ENCODE assay signal across 12 mouse cellular contexts in the genomic region with DNA sequence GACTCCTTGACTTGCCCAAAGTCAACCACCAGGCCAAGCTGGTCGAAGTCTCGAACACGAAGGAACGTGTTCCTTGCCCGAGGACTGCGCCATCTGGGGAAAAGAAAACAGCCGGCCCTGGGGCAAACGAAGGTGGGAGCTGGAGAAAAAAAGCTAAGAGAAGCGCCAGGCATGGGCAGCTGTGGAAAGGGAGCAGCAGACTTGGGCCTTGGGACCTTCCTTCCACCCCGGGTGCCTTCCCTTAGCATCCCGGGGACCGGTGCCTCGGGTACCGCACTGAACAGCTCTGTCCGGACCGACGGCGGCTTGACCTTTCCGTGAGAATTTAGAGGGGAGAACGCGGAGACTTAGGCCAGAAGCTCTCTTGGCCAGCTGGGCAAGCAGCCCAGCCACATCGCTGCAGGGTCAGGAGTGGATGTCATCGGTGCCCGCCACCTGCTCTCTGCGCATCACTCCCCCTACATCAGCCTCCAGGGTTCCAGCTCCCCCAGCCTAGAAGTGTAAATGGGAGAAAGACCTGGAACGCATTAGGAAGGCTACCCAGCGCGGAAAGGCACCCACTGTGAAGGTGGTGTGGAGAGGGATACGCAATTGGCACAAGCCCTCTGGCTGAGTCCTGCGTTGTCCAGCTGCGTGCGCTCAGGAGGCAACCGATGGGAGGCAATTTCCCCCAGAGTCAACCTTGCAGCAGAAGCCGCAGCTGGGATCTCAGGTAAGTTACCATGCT. TPM values are rescaled to one million over a fixed set of nuclear protein-coding genes. Genes with fewer than 3 reads are reported as not detected.
DNase-seq lines count a peak whose midpoint lies in the region; ATAC-seq and TF ChIP-seq lines count a peak whose summit lies in the region.
"Had no signal": no experiment of that assay in that cellular context is flagged by ENCODE, and none has a peak within 500 bp of the region (broad histone marks: within the 10 kb centered on the region; RNA-seq: fewer than 3 reads in every experiment).

No protein-coding gene starts in this region.

- no peak for ATAC-seq in heart, embryonic 11.5 days (replicated peaks; ENCODE audit: insufficient number of reproducible peaks, low FRiP score, low TSS enrichment)
- 0 out of 2 replicates have a peak, but pooled peaks have one; percentile 18 for ATAC-seq in stomach, embryonic 14.5 days (ENCODE audit: insufficient number of reproducible peaks, insufficient read depth, low FRiP score, low read depth)
- ATAC-seq in stomach, postnatal 0 days (ENCODE audit: low FRiP score, low TSS enrichment): no peak
- no peak for ATAC-seq in limb, embryonic 11.5 days (ENCODE audit: insufficient number of reproducible peaks, low FRiP score, low TSS enrichment, low read depth)

- no peak for DNase-seq in heart, adult 2 months
- DNase-seq in stomach, postnatal 0 days (ENCODE audit: low spot score): no peak
- peak; percentile 49 for DNase-seq in limb, embryonic 11.5 days (ENCODE audit: low spot score)
- DNase-seq in lung, postnatal 14 days: no peak
- DNase-seq in frontal cortex, adult 2 months (ENCODE audit: extremely low spot score in 1 of 2, low spot score in 1 of 2): no peak
- DNase-seq: thymus, postnatal 25 days had no signal

- no peak for TF ChIP-seq EP300 in heart, adult 2 months (IDR thresholded peaks at IDR 0.05; ENCODE audit: insufficient read depth, low read depth, low read length)
- TF ChIP-seq EP300 in stomach, postnatal 0 days (optimal IDR thresholded peaks at IDR 0.05): no peak

- no peak overlapping the region for H3K4me3 ChIP-seq in heart, embryonic 11.5 days (ENCODE audit: low read depth, low read length)
- H3K4me3 ChIP-seq in heart, adult 2 months: no peak overlapping the region
- no peak overlapping the region for H3K4me3 ChIP-seq in stomach, embryonic 14.5 days (ENCODE audit: low read depth, low read length)
- no peak overlapping the region for H3K4me3 ChIP-seq in stomach, postnatal 0 days (ENCODE audit: low read depth, low read length)
- 0 out of 2 replicates have a peak overlapping the region, but pooled peaks have one; percentile 5 for H3K4me3 ChIP-seq in limb, embryonic 11.5 days (ENCODE audit: low read depth, low read length)

- peak overlapping the region; percentile 11; the same call in 1 of the 2 replicates for H3K4me2 ChIP-seq in heart, embryonic 11.5 days
- H3K4me2 ChIP-seq in stomach, embryonic 14.5 days (replicated peaks; ENCODE audit: low read depth, low read length): no peak overlapping the region
- H3K4me2 ChIP-seq in stomach, postnatal 0 days (replicated peaks; ENCODE audit: low read depth): no peak overlapping the region
- H3K4me2 ChIP-seq in limb, embryonic 11.5 days (ENCODE audit: low read depth, severe bottlenecking): no peak overlapping the region
- H3K4me2 ChIP-seq: lung, embryonic 14.5 days had no signal

- 4% methylated on average over 34 of the region's 34 CpGs for WGBS in heart, embryonic 11.5 days (ENCODE audit: insufficient replicate concordance)
- WGBS in heart, adult 2 months: 5% methylated on average over 34 of the region's 34 CpGs
- 5% methylated on average over 34 of the region's 34 CpGs for WGBS in stomach, embryonic 14.5 days
- 2% methylated on average over 34 of the region's 34 CpGs for WGBS in stomach, postnatal 0 days
- 4% methylated on average over 34 of the region's 34 CpGs for WGBS in limb, embryonic 11.5 days

- no peak for TF ChIP-seq POLR2A in heart, adult 2 months (IDR thresholded peaks at IDR 0.05; ENCODE audit: insufficient read depth, low read depth, low read length)

- H3K9ac ChIP-seq in heart, embryonic 11.5 days (ENCODE audit: low read depth, low read length): no peak overlapping the region
- H3K9ac ChIP-seq in heart, adult 2 months (ENCODE audit: low read depth, low read length): no peak overlapping the region
- no peak overlapping the region for H3K9ac ChIP-seq in stomach, embryonic 14.5 days (replicated peaks; ENCODE audit: low read depth, low read length)
- H3K9ac ChIP-seq in stomach, postnatal 0 days (ENCODE audit: low read length): no peak overlapping the region
- H3K9ac ChIP-seq in limb, embryonic 11.5 days (ENCODE audit: low read length): no peak overlapping the region
- H3K9ac ChIP-seq: lung, embryonic 14.5 days had no signal

- peaks cover 56% of the 10 kb centered on the region for H3K27me3 ChIP-seq in heart, embryonic 11.5 days (ENCODE audit: control insufficient read depth, insufficient read depth, low read length)
- peaks cover 21% of the 10 kb centered on the region for H3K27me3 ChIP-seq in heart, adult 2 months (ENCODE audit: control insufficient read depth, insufficient read depth, low read length)
- peaks cover 43% of the 10 kb centered on the region for H3K27me3 ChIP-seq in stomach, embryonic 14.5 days (ENCODE audit: control insufficient read depth, insufficient read depth, low read length)
- H3K27me3 ChIP-seq in stomach, postnatal 0 days (ENCODE audit: control insufficient read depth, insufficient read depth, low read length): peaks cover 22% of the 10 kb centered on the region; the same call in 1 of the 2 replicates
- H3K27me3 ChIP-seq in limb, embryonic 11.5 days (ENCODE audit: control insufficient read depth, insufficient read depth, low read length): peaks cover 49% of the 10 kb centered on the region

- H3K4me1 ChIP-seq in heart, embryonic 11.5 days (ENCODE audit: control insufficient read depth, insufficient read depth, low read length): no peaks in the 10 kb centered on the region; the same call in 1 of the 2 replicates
- H3K4me1 ChIP-seq in heart, adult 2 months (ENCODE audit: control insufficient read depth, insufficient read depth, low read length): no peaks in the 10 kb centered on the region
- no peaks in the 10 kb centered on the region for H3K4me1 ChIP-seq in stomach, embryonic 14.5 days (ENCODE audit: control insufficient read depth, insufficient read depth, low read length)
- H3K4me1 ChIP-seq in stomach, postnatal 0 days (replicated peaks; ENCODE audit: control insufficient read depth, insufficient read depth): no peaks in the 10 kb centered on the region
- H3K4me1 ChIP-seq in limb, embryonic 11.5 days (ENCODE audit: control insufficient read depth, insufficient read depth, low read length): no peaks in the 10 kb centered on the region

- H3K36me3 ChIP-seq in heart, embryonic 11.5 days (ENCODE audit: control insufficient read depth, insufficient read depth, low read length): no peaks in the 10 kb centered on the region
- H3K36me3 ChIP-seq in heart, adult 2 months (ENCODE audit: control insufficient read depth, insufficient read depth, low read length): no peaks in the 10 kb centered on the region
- H3K36me3 ChIP-seq in stomach, embryonic 14.5 days (ENCODE audit: control insufficient read depth, insufficient read depth, low read length): no peaks in the 10 kb centered on the region
- no peaks in the 10 kb centered on the region for H3K36me3 ChIP-seq in stomach, postnatal 0 days (ENCODE audit: control insufficient read depth, insufficient read depth, low read length)
- no peaks in the 10 kb centered on the region for H3K36me3 ChIP-seq in limb, embryonic 11.5 days (ENCODE audit: control insufficient read depth, insufficient read depth, low read length)
- H3K36me3 ChIP-seq: G1E had no signal

- no peaks in the 10 kb centered on the region for H3K79me2 ChIP-seq in heart, adult 2 months (replicated peaks; ENCODE audit: control insufficient read depth, insufficient read depth, low read length)

- intact Hi-C loops in heart, adult 2 months (cut with DNase I): no loop called here

- H3K27ac ChIP-seq in heart, embryonic 11.5 days (ENCODE audit: low read depth, low read length): no peak overlapping the region
- no peak overlapping the region for H3K27ac ChIP-seq in heart, adult 2 months
- no peak overlapping the region for H3K27ac ChIP-seq in stomach, embryonic 14.5 days (ENCODE audit: low read length)
- no peak overlapping the region for H3K27ac ChIP-seq in stomach, postnatal 0 days (replicated peaks)
- H3K27ac ChIP-seq in limb, embryonic 11.5 days (replicated peaks; ENCODE audit: low read depth, low read length): no peak overlapping the region

- H3K9me3 ChIP-seq in heart, embryonic 11.5 days (replicated peaks; ENCODE audit: control insufficient read depth, low read length): no peaks in the 10 kb centered on the region
- H3K9me3 ChIP-seq in stomach, embryonic 14.5 days (ENCODE audit: control insufficient read depth, low read depth, low read length): no peaks in the 10 kb centered on the region
- H3K9me3 ChIP-seq in stomach, postnatal 0 days (ENCODE audit: control insufficient read depth, low read length): no peaks in the 10 kb centered on the region
- no peaks in the 10 kb centered on the region for H3K9me3 ChIP-seq in limb, embryonic 11.5 days (ENCODE audit: control insufficient read depth, low read length)

- TF ChIP-seq CTCF in heart, adult 2 months (IDR thresholded peaks at IDR 0.05): no peak
- TF ChIP-seq CTCF in stomach, postnatal 0 days (IDR thresholded peaks at IDR 0.05; ENCODE audit: low read depth): no peak

RNA-seq across cellular contexts. Expression of a gene that starts 6.9 kb away (rescaled TPM):
- 0.13 and 0.17 TPM in 2 replicates for polyA plus RNA-seq in heart, embryonic 11.5 days (2014; fragmentation: Nextera tagmentation; extraction: Ambion mirVana)
- total RNA-seq in heart, adult 2 months (2021): under 1 TPM; 0.27 to 0.86 TPM
- 0.59 and 0.62 TPM in 2 replicates for polyA plus RNA-seq in heart, adult 2 months (2012; rRNA removed)
- polyA plus RNA-seq in stomach, embryonic 14.5 days (2014; fragmentation: Nextera tagmentation; extraction: Ambion mirVana): 1.7 and 2.1 TPM in 2 replicates
- 0.62 and 0.65 TPM in 2 replicates for polyA plus RNA-seq in stomach, postnatal 0 days (2015; fragmentation: Nextera tagmentation; extraction: Ambion mirVana)
- 0.21 and 0.44 TPM in 2 replicates for polyA plus RNA-seq in limb, embryonic 11.5 days (2014; fragmentation: Nextera tagmentation; extraction: Ambion mirVana)
- 3.4 and 4.3 TPM in 2 replicates for polyA plus RNA-seq in frontal cortex, adult 2 months (2012; rRNA removed)
- total RNA-seq: G1E; left cerebral cortex, adult 18-20 months; neutrophil, adult 5-6 weeks had no signal
- polyA plus RNA-seq: G1E; lung, embryonic 14.5 days had no signal

RNA-seq across cellular contexts. Expression of a gene that starts 52.5 kb away (rescaled TPM):
- 12.9 and 13.7 TPM in 2 replicates for polyA plus RNA-seq in heart, embryonic 11.5 days (2014; fragmentation: Nextera tagmentation; extraction: Ambion mirVana)
- 1 to 10 TPM; 5.9 to 7.0 TPM for total RNA-seq in heart, adult 2 months (2021)
- polyA plus RNA-seq in heart, adult 2 months (2012; rRNA removed): 1.8 and 5.8 TPM in 2 replicates
- 24.2 and 32.6 TPM in 2 replicates for polyA plus RNA-seq in stomach, embryonic 14.5 days (2014; fragmentation: Nextera tagmentation; extraction: Ambion mirVana)
- polyA plus RNA-seq in stomach, postnatal 0 days (2015; fragmentation: Nextera tagmentation; extraction: Ambion mirVana): 7.6 and 7.8 TPM in 2 replicates
- polyA plus RNA-seq in limb, embryonic 11.5 days (2014; fragmentation: Nextera tagmentation; extraction: Ambion mirVana): 21.3 and 21.6 TPM in 2 replicates
- 12.6 and 13.3 TPM in 2 replicates for polyA plus RNA-seq in frontal cortex, adult 2 months (2012; rRNA removed)
